Mouse (Mus musculus) sigmoid colon, adult 10 weeks (tissue): ENCODE data around the gene Olfr606. TPM values are rescaled to one million over a fixed set of nuclear protein-coding genes. Genes with fewer than 3 reads are reported as not detected.

ENCODE experiments used
- polyA plus RNA-seq: library from polyadenylated mRNA; stranded (reverse); fragments of 350-450 nt; fragmentation: Illumina TruSeq; extraction: RNeasy Lipid Tissue Mini Kit (QIAGEN cat#74804); gene quantifications from one replicate; pipeline ENCODE4 v1.2.3, GENCODE M21; 2014; ENCODE audit warnings: low read depth, low replicate concordance

Olfr606 gene
- polyA plus RNA-seq = not detected

DNA sequence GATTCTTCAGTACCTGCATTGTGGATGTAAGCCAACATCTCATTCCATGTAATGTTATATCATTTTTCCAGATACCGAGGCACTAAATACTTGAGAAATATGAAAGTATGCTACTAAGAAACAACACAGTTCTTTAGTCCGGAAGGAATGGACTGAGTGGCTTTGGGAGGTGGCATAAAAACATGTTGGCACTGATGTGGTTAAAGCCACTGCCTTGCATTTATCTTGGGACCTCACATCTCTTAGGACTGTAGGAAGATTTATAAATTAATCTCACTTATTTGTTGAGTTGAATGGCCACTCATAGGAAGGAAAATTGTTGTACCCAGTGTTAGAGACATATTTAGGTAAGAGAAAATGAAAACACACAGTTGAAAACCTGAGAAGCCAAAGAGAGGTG is at the start of gene Olfr606:
Gene Olfr606 (plus strand): TSS at position 301 of the 400 bp plus-strand sequence.

DNA sequence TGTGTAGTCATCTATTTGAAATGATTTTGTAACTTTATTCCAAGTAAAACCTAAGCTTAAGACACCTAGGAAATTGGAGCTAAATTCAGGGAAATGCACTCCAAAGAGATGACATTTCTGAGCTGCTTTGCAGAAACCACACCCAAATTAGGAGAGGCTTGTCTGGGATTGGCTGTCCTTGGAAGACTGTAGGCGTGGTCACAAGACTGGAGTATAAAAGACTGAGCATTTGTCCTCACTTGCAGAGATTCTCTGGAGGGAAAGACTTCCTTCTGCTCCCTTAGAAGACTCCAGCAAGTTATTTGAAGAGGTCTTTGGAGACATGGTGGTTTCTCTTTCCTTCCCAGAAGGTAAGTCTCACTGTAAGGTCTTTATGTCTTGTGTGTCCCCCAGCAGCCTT is 34.1 kb upstream of the Olfr606 start, which contains the start of gene Usp17lc:
Gene Usp17lc (plus strand): TSS at position 301 of the 400 bp plus-strand sequence.

DNA sequence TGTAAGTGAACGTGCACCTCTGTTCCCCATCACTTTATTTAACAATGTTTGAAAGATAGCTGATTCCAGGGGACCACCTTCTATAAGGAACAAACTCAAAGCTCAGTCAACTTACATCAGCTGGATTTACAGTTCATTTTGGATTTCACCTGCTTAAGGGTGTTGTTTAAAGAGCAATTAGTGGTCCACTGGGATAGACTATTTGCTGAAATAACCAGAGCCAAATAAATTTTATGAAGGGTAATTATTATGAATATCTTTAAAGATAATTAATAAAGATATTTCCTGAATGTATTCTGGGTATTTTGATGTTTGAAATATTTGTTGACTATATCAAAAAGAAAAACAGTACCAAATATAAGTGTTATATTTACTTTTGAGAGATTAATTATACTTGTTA is 3.5 kb upstream of the Olfr606 start, which contains the start of gene Olfr605:
Gene Olfr605 (minus strand): TSS at position 101 of the 400 bp plus-strand sequence.

DNA sequence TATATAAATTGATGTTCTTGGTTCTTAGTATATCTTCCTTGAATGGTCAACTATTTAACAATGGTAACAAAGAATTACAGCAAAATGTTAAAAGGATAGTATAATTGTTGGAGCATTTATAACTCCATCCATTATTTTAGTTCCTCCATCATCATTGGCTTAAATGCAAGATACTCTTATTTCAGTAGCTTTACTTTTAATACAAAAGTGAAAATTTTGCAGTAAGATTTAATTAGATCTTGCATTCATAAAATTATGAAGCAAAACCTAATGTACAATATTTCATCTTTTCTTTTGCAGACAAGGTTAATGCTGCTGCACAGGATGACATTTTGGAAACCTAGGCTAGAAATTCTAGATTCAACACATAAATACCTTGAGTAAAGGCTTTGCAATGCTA is 20.7 kb downstream of the Olfr606 start, which contains the start of gene Olfr608:
Gene Olfr608 (plus strand): TSS at position 301 of the 400 bp plus-strand sequence.

DNA sequence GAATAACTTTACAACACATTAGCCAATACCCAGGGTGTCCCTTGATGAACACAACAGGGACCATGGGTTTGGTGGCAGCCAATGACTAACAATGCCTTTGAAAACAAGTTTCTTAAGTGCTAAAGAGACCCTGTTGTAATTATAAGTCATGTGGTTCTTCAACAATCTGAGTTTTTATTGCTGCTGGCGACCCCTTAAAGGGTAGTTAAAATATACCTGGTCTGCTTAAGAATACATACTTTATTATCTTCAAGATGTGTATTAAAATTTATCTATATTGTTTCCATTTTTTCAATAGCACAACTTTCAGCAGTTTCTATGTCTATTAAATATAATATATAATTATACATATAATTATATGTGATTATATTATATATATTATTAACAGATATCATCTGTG is 49.1 kb downstream of the Olfr606 start, which contains the start of gene Olfr609:
Gene Olfr609 (minus strand): TSS at position 101 of the 400 bp plus-strand sequence.

Other genes with a start within 250 kb of the Olfr606 start
- gene Olfr593, start 237.2 kb upstream of the Olfr606 start, polyA plus RNA-seq = not detected
- not detected for gene Olfr594, start 232.1 kb upstream of the Olfr606 start, polyA plus RNA-seq
- gene Usp17ld, start 196.5 kb upstream of the Olfr606 start, polyA plus RNA-seq = not detected
- gene Olfr596, start 143.4 kb upstream of the Olfr606 start, polyA plus RNA-seq = not detected
- gene Olfr597, start 132.7 kb upstream of the Olfr606 start, polyA plus RNA-seq = not detected
- gene Olfr598, start 125.5 kb upstream of the Olfr606 start, polyA plus RNA-seq = not detected
- gene Olfr599, start 113.1 kb upstream of the Olfr606 start, polyA plus RNA-seq = not detected
- gene Olfr600, start 99.4 kb upstream of the Olfr606 start, polyA plus RNA-seq = not detected
- gene Olfr601, start 86.4 kb upstream of the Olfr606 start, polyA plus RNA-seq = not detected
- gene Olfr603, start 62.9 kb upstream of the Olfr606 start, polyA plus RNA-seq = not detected
- not detected for gene Usp17lc, start 34.0 kb upstream of the Olfr606 start, polyA plus RNA-seq
- gene Olfr605, start 3.6 kb upstream of the Olfr606 start, polyA plus RNA-seq = not detected
- gene Olfr607, start 15.1 kb downstream of the Olfr606 start, polyA plus RNA-seq = not detected
- not detected for gene Olfr608, start 20.8 kb downstream of the Olfr606 start, polyA plus RNA-seq
- gene Olfr609, start 49.0 kb downstream of the Olfr606 start, polyA plus RNA-seq = not detected
- gene Olfr610, start 63.1 kb downstream of the Olfr606 start, polyA plus RNA-seq = not detected
- not detected for gene Olfr611, start 71.8 kb downstream of the Olfr606 start, polyA plus RNA-seq
- gene Olfr612, start 93.7 kb downstream of the Olfr606 start, polyA plus RNA-seq = not detected
- gene Olfr613, start 99.0 kb downstream of the Olfr606 start, polyA plus RNA-seq = not detected
- gene Olfr615, start 107.0 kb downstream of the Olfr606 start, polyA plus RNA-seq = not detected
- gene Olfr616, start 120.1 kb downstream of the Olfr606 start, polyA plus RNA-seq = not detected
- not detected for gene Olfr617, start 124.0 kb downstream of the Olfr606 start, polyA plus RNA-seq
- not detected for gene Olfr618, start 141.1 kb downstream of the Olfr606 start, polyA plus RNA-seq
- gene Olfr619, start 151.5 kb downstream of the Olfr606 start, polyA plus RNA-seq = not detected
- gene Olfr620, start 163.5 kb downstream of the Olfr606 start, polyA plus RNA-seq = not detected
- not detected for gene Olfr622, start 193.7 kb downstream of the Olfr606 start, polyA plus RNA-seq
- gene Olfr623, start 214.7 kb downstream of the Olfr606 start, polyA plus RNA-seq = not detected
- gene Olfr624, start 222.1 kb downstream of the Olfr606 start, polyA plus RNA-seq = 0.38 TPM
- gene Olfr625-ps1, start 233.7 kb downstream of the Olfr606 start, polyA plus RNA-seq = not detected